Mouse (Mus musculus): ENCODE measurements around the gene Psrc1.

Gene Psrc1

GRCm38 (mm10) chr3:108383485-108384354 lies at the start of gene Psrc1:
Gene Psrc1, plus strand, starts transcription at chr3:108383839.
- peak; percentile 79 for DNase-seq (ENCODE audit: low read depth)

GRCm38 (mm10) chr3:108336878-108337277 lies 46.8 kb upstream of the Psrc1 start:
- no peak for DNase-seq (ENCODE audit: low read depth)

GRCm38 (mm10) chr3:108341040-108341439 lies 42.6 kb upstream of the Psrc1 start:
- DNase-seq (ENCODE audit: low read depth): no peak

GRCm38 (mm10) chr3:108342185-108342584 lies 41.5 kb upstream of the Psrc1 start:
- DNase-seq (ENCODE audit: low read depth): no peak

- DNase-seq (ENCODE audit: low read depth): no peak
These were observed 37.8 kb upstream of the Psrc1 start for GRCm38 (mm10) chr3:108345855-108346254.

- DNase-seq (ENCODE audit: low read depth): no peak
These were observed 35.3 kb upstream of the Psrc1 start for GRCm38 (mm10) chr3:108348376-108348775.

- DNase-seq (ENCODE audit: low read depth): no peak
These were observed 28.4 kb upstream of the Psrc1 start for GRCm38 (mm10) chr3:108355245-108355644.

GRCm38 (mm10) chr3:108357051-108357450 lies 26.6 kb upstream of the Psrc1 start:
- no peak for DNase-seq (ENCODE audit: low read depth)

GRCm38 (mm10) chr3:108358445-108358844 lies 25.2 kb upstream of the Psrc1 start:
- DNase-seq (ENCODE audit: low read depth): no peak

- no peak for DNase-seq (ENCODE audit: low read depth)
These were observed 22.7 kb upstream of the Psrc1 start for GRCm38 (mm10) chr3:108360894-108361293.

GRCm38 (mm10) chr3:108363626-108364025 lies 20.0 kb upstream of the Psrc1 start:
- DNase-seq (ENCODE audit: low read depth): no peak

GRCm38 (mm10) chr3:108364270-108364995 lies 19.2 kb upstream of the Psrc1 start, which contains the start of gene Mybphl:
Gene Mybphl, plus strand, starts transcription at chr3:108364911.
- no peak for DNase-seq (ENCODE audit: low read depth)

GRCm38 (mm10) chr3:108367173-108367572 lies 16.5 kb upstream of the Psrc1 start:
- no peak for DNase-seq (ENCODE audit: low read depth)

GRCm38 (mm10) chr3:108367828-108368227 lies 15.8 kb upstream of the Psrc1 start:
- no peak for DNase-seq (ENCODE audit: low read depth)

GRCm38 (mm10) chr3:108368721-108369120 lies 14.9 kb upstream of the Psrc1 start:
- DNase-seq (ENCODE audit: low read depth): no peak

- no peak for DNase-seq (ENCODE audit: low read depth)
These were observed 11.4 kb upstream of the Psrc1 start for GRCm38 (mm10) chr3:108372274-108372673.

GRCm38 (mm10) chr3:108372691-108373090 lies 10.9 kb upstream of the Psrc1 start:
- DNase-seq (ENCODE audit: low read depth): no peak

GRCm38 (mm10) chr3:108378875-108379663 lies 4.6 kb upstream of the Psrc1 start:
- DNase-seq (ENCODE audit: low read depth): no peak

- peak; percentile 35 for DNase-seq (ENCODE audit: low read depth)
These were observed 2.9 kb upstream of the Psrc1 start for GRCm38 (mm10) chr3:108380695-108381094.

- DNase-seq (ENCODE audit: low read depth): no peak
These were observed 1.4 kb upstream of the Psrc1 start for GRCm38 (mm10) chr3:108381945-108382875.

GRCm38 (mm10) chr3:108384425-108384824 lies 786 bp downstream of the Psrc1 start:
- no peak for DNase-seq (ENCODE audit: low read depth)
